ENCODE assay signal across 10 mouse cellular contexts in genomic region chr9:21954635-21955034, GRCm38 (mm10). TPM values are rescaled to one million over a fixed set of nuclear protein-coding genes. Genes with fewer than 3 reads are reported as not detected.
DNase-seq lines count a peak whose midpoint lies in the region; ATAC-seq and TF ChIP-seq lines count a peak whose summit lies in the region.
"Had no signal": no experiment of that assay in that cellular context is flagged by ENCODE, and none has a peak within 500 bp of the region (broad histone marks: within the 10 kb centered on the region; RNA-seq: fewer than 3 reads in every experiment).

No protein-coding gene starts in this region.

- peaks cover 13% of the 10 kb centered on the region for H3K4me1 ChIP-seq in heart, embryonic 13.5 days
- peaks cover 34% of the 10 kb centered on the region for H3K4me1 ChIP-seq in midbrain, embryonic 13.5 days (replicated peaks)
- H3K4me1 ChIP-seq in midbrain, postnatal 0 days (ENCODE audit: insufficient read depth, low read length): 0 out of 2 replicates have a peak, but pooled peaks cover 6% of the 10 kb centered on the region
- H3K4me1 ChIP-seq in intestine, embryonic 16.5 days (ENCODE audit: control insufficient read depth, insufficient read depth, low read length): peaks cover 5% of the 10 kb centered on the region; the same call in 1 of the 2 replicates
- H3K4me1 ChIP-seq in stomach, embryonic 16.5 days (ENCODE audit: control insufficient read depth, insufficient read depth, low read length): peaks cover 3% of the 10 kb centered on the region; the same call in 1 of the 2 replicates

- peaks cover 10% of the 10 kb centered on the region for H3K27me3 ChIP-seq in heart, embryonic 13.5 days (replicated peaks)
- H3K27me3 ChIP-seq in midbrain, embryonic 13.5 days: peaks cover 12% of the 10 kb centered on the region
- H3K27me3 ChIP-seq in midbrain, postnatal 0 days (ENCODE audit: insufficient read depth, low read length): no peaks in the 10 kb centered on the region
- peaks cover 6% of the 10 kb centered on the region; the same call in 1 of the 2 replicates for H3K27me3 ChIP-seq in intestine, embryonic 16.5 days (replicated peaks; ENCODE audit: control insufficient read depth, insufficient read depth, low read length)
- H3K27me3 ChIP-seq in stomach, embryonic 16.5 days (ENCODE audit: control insufficient read depth, insufficient read depth, low read length): no peaks in the 10 kb centered on the region

- peak overlapping the region; percentile 76 for H3K4me2 ChIP-seq in heart, embryonic 13.5 days
- H3K4me2 ChIP-seq in midbrain, embryonic 13.5 days (replicated peaks): peak overlapping the region; percentile 63
- no peak overlapping the region for H3K4me2 ChIP-seq in midbrain, postnatal 0 days (ENCODE audit: low read depth, low read length, poor library complexity, severe bottlenecking)
- H3K4me2 ChIP-seq in intestine, embryonic 16.5 days (ENCODE audit: low read depth, low read length): peak overlapping the region; percentile 68; the same call in 1 of the 2 replicates
- H3K4me2 ChIP-seq in stomach, embryonic 16.5 days (ENCODE audit: low read depth, low read length): peak overlapping the region; percentile 72

- no peak overlapping the region for H3K9ac ChIP-seq in heart, embryonic 13.5 days
- no peak overlapping the region for H3K9ac ChIP-seq in midbrain, embryonic 13.5 days (replicated peaks)
- H3K9ac ChIP-seq in midbrain, postnatal 0 days (replicated peaks; ENCODE audit: low read length, poor library complexity, severe bottlenecking): no peak overlapping the region
- H3K9ac ChIP-seq in intestine, embryonic 16.5 days (ENCODE audit: low read depth, low read length): 0 out of 2 replicates have a peak overlapping the region, but pooled peaks have one; percentile 91
- H3K9ac ChIP-seq in stomach, embryonic 16.5 days (ENCODE audit: low read length): no peak overlapping the region

- no peak overlapping the region for H3K4me3 ChIP-seq in heart, embryonic 13.5 days
- peak overlapping the region; percentile 64; the same call in 1 of the 2 replicates for H3K4me3 ChIP-seq in midbrain, embryonic 13.5 days (replicated peaks)
- H3K4me3 ChIP-seq in midbrain, postnatal 0 days (ENCODE audit: low read depth, low read length): no peak overlapping the region
- H3K4me3 ChIP-seq in intestine, embryonic 16.5 days (ENCODE audit: low read length): no peak overlapping the region
- H3K4me3 ChIP-seq in stomach, embryonic 16.5 days (replicated peaks; ENCODE audit: low read length): no peak overlapping the region

- 73% methylated on average over 3 of the region's 3 CpGs for WGBS in heart, embryonic 13.5 days
- WGBS in midbrain, embryonic 13.5 days: 74% methylated on average over 3 of the region's 3 CpGs
- WGBS in midbrain, postnatal 0 days: 78% methylated on average over 3 of the region's 3 CpGs
- 76% methylated on average over 3 of the region's 3 CpGs for WGBS in intestine, embryonic 16.5 days
- 69% methylated on average over 3 of the region's 3 CpGs for WGBS in stomach, embryonic 16.5 days

- no peak for ATAC-seq in heart, embryonic 13.5 days (ENCODE audit: extremely low read depth, insufficient number of reproducible peaks, low FRiP score, low TSS enrichment)
- no peak for ATAC-seq in midbrain, embryonic 13.5 days
- no peak for ATAC-seq in midbrain, postnatal 0 days (ENCODE audit: low FRiP score)
- ATAC-seq in intestine, embryonic 16.5 days: no peak
- no peak for ATAC-seq in stomach, embryonic 16.5 days (ENCODE audit: insufficient read depth, low FRiP score)
- ATAC-seq in granulocyte monocyte progenitor cell, adult 5-6 weeks (replicated peaks; ENCODE audit: poor library complexity, severe bottlenecking): no peak

- H3K36me3 ChIP-seq in heart, embryonic 13.5 days: peaks cover 24% of the 10 kb centered on the region
- H3K36me3 ChIP-seq in midbrain, embryonic 13.5 days: 0 out of 2 replicates have a peak, but pooled peaks cover 4% of the 10 kb centered on the region
- no peaks in the 10 kb centered on the region; the same call in 1 of the 2 replicates for H3K36me3 ChIP-seq in midbrain, postnatal 0 days (ENCODE audit: insufficient read depth, low read length)
- H3K36me3 ChIP-seq in intestine, embryonic 16.5 days (ENCODE audit: control insufficient read depth, insufficient read depth, low read length): no peaks in the 10 kb centered on the region
- no peaks in the 10 kb centered on the region for H3K36me3 ChIP-seq in stomach, embryonic 16.5 days (ENCODE audit: control insufficient read depth, insufficient read depth, low read length)

- H3K9me3 ChIP-seq in heart, embryonic 13.5 days: no peaks in the 10 kb centered on the region
- H3K9me3 ChIP-seq in midbrain, embryonic 13.5 days: no peaks in the 10 kb centered on the region
- no peaks in the 10 kb centered on the region for H3K9me3 ChIP-seq in midbrain, postnatal 0 days (ENCODE audit: low read length)
- no peaks in the 10 kb centered on the region for H3K9me3 ChIP-seq in intestine, embryonic 16.5 days (ENCODE audit: control insufficient read depth, low read length)
- H3K9me3 ChIP-seq in stomach, embryonic 16.5 days (replicated peaks; ENCODE audit: control insufficient read depth, low read length): no peaks in the 10 kb centered on the region

- intact Hi-C loops in heart, postnatal 10 days (cut with DNase I): no loop called here

- H3K27ac ChIP-seq in heart, embryonic 13.5 days (replicated peaks): no peak overlapping the region
- H3K27ac ChIP-seq in midbrain, embryonic 13.5 days: no peak overlapping the region
- H3K27ac ChIP-seq in midbrain, postnatal 0 days (ENCODE audit: low read depth, low read length): no peak overlapping the region
- no peak overlapping the region for H3K27ac ChIP-seq in intestine, embryonic 16.5 days (ENCODE audit: low read length)
- no peak overlapping the region for H3K27ac ChIP-seq in stomach, embryonic 16.5 days (ENCODE audit: low read length)

- DNase-seq in heart, postnatal 10 days: no peak
- DNase-seq in midbrain, postnatal 0 days (ENCODE audit: low spot score): no peak
- DNase-seq in thymus, postnatal 10 days (ENCODE audit: low spot score in 2 of 2): no peak
- DNase-seq: kidney, postnatal 14 days; lung, adult 2 months had no signal

- TF ChIP-seq CTCF in midbrain, postnatal 0 days (IDR thresholded peaks at IDR 0.05): no peak

RNA-seq across cellular contexts. Expression of gene Swsap1, which starts 0.9 kb away (rescaled TPM):
- polyA plus RNA-seq in heart, embryonic 13.5 days (2015; fragmentation: Nextera tagmentation; extraction: Ambion mirVana): 5.1 and 5.7 TPM in 2 replicates
- 1 to 10 TPM; 8.7 TPM for total RNA-seq in heart, postnatal 10 days (2021)
- 9.8 and 12.6 TPM in 2 replicates for polyA plus RNA-seq in midbrain, embryonic 13.5 days (2015; fragmentation: Nextera tagmentation; extraction: Ambion mirVana)
- 33.7 and 38.6 TPM in 2 replicates for total RNA-seq in midbrain, postnatal 0 days (2014; rRNA removed)
- 7.1 and 8.0 TPM in 2 replicates for polyA plus RNA-seq in midbrain, postnatal 0 days (2015; fragmentation: Nextera tagmentation; extraction: Ambion mirVana)
- 5.9 and 6.5 TPM in 2 replicates for polyA plus RNA-seq in intestine, embryonic 16.5 days (2015; fragmentation: Nextera tagmentation; extraction: Ambion mirVana)
- 5.6 and 6.0 TPM in 2 replicates for polyA plus RNA-seq in stomach, embryonic 16.5 days (2015; fragmentation: Nextera tagmentation; extraction: Ambion mirVana)
- total RNA-seq in granulocyte monocyte progenitor cell, adult 5-6 weeks (2014; fragmentation: Nextera tagmentation): 7.8 and 9.9 TPM in 2 replicates
- total RNA-seq in granulocyte monocyte progenitor cell, adult 5-6 weeks (2017): 7.6 and 8.2 TPM in 2 replicates

RNA-seq across cellular contexts. Expression of gene Epor, which starts 8.7 kb away (rescaled TPM):
- polyA plus RNA-seq in heart, embryonic 13.5 days (2015; fragmentation: Nextera tagmentation; extraction: Ambion mirVana): 7.3 and 8.5 TPM in 2 replicates
- 1 to 10 TPM; 3.1 to 4.0 TPM for total RNA-seq in heart, postnatal 10 days (2021)
- polyA plus RNA-seq in midbrain, embryonic 13.5 days (2015; fragmentation: Nextera tagmentation; extraction: Ambion mirVana): 1.4 and 2.5 TPM in 2 replicates
- total RNA-seq in midbrain, postnatal 0 days (2014; rRNA removed): 2.7 TPM in 1 of 2 replicates, not detected in the other
- polyA plus RNA-seq in midbrain, postnatal 0 days (2015; fragmentation: Nextera tagmentation; extraction: Ambion mirVana): 1.7 and 1.9 TPM in 2 replicates
- 4.8 and 6.4 TPM in 2 replicates for polyA plus RNA-seq in intestine, embryonic 16.5 days (2015; fragmentation: Nextera tagmentation; extraction: Ambion mirVana)
- 10.4 and 11.8 TPM in 2 replicates for polyA plus RNA-seq in stomach, embryonic 16.5 days (2015; fragmentation: Nextera tagmentation; extraction: Ambion mirVana)
- total RNA-seq in granulocyte monocyte progenitor cell, adult 5-6 weeks (2014; fragmentation: Nextera tagmentation): 0.21 and 0.41 TPM in 2 replicates
- total RNA-seq in granulocyte monocyte progenitor cell, adult 5-6 weeks (2017): 0.77 TPM in 1 of 2 replicates, not detected in the other

RNA-seq across cellular contexts. Expression of gene Plppr2, which starts 17.8 kb away (rescaled TPM):
- polyA plus RNA-seq in heart, embryonic 13.5 days (2015; fragmentation: Nextera tagmentation; extraction: Ambion mirVana): 5.1 and 5.2 TPM in 2 replicates
- total RNA-seq in heart, postnatal 10 days (2021): 1 to 10 TPM; 2.2 to 2.4 TPM
- 65.8 and 72.0 TPM in 2 replicates for polyA plus RNA-seq in midbrain, embryonic 13.5 days (2015; fragmentation: Nextera tagmentation; extraction: Ambion mirVana)
- total RNA-seq in midbrain, postnatal 0 days (2014; rRNA removed): 129 and 165 TPM in 2 replicates
- polyA plus RNA-seq in midbrain, postnatal 0 days (2015; fragmentation: Nextera tagmentation; extraction: Ambion mirVana): 129 and 136 TPM in 2 replicates
- 5.2 and 6.2 TPM in 2 replicates for polyA plus RNA-seq in intestine, embryonic 16.5 days (2015; fragmentation: Nextera tagmentation; extraction: Ambion mirVana)
- polyA plus RNA-seq in stomach, embryonic 16.5 days (2015; fragmentation: Nextera tagmentation; extraction: Ambion mirVana): 6.9 and 7.1 TPM in 2 replicates
- 0.58 and 1.4 TPM in 2 replicates for total RNA-seq in granulocyte monocyte progenitor cell, adult 5-6 weeks (2014; fragmentation: Nextera tagmentation)
- total RNA-seq in granulocyte monocyte progenitor cell, adult 5-6 weeks (2017): not detected in 2 replicates

RNA-seq across cellular contexts. Expression of gene Tmem205, which starts 27.3 kb away (rescaled TPM):
- 41.5 and 47.8 TPM in 2 replicates for polyA plus RNA-seq in heart, embryonic 13.5 days (2015; fragmentation: Nextera tagmentation; extraction: Ambion mirVana)
- 10 to 100 TPM; 24.3 to 28.6 TPM for total RNA-seq in heart, postnatal 10 days (2021)
- polyA plus RNA-seq in midbrain, embryonic 13.5 days (2015; fragmentation: Nextera tagmentation; extraction: Ambion mirVana): 41.1 and 42.0 TPM in 2 replicates
- total RNA-seq in midbrain, postnatal 0 days (2014; rRNA removed): 32.1 and 50.9 TPM in 2 replicates
- 44.2 and 50.1 TPM in 2 replicates for polyA plus RNA-seq in midbrain, postnatal 0 days (2015; fragmentation: Nextera tagmentation; extraction: Ambion mirVana)
- 93.9 and 97.0 TPM in 2 replicates for polyA plus RNA-seq in intestine, embryonic 16.5 days (2015; fragmentation: Nextera tagmentation; extraction: Ambion mirVana)
- 74.5 and 81.2 TPM in 2 replicates for polyA plus RNA-seq in stomach, embryonic 16.5 days (2015; fragmentation: Nextera tagmentation; extraction: Ambion mirVana)
- 40.4 and 75.8 TPM in 2 replicates for total RNA-seq in granulocyte monocyte progenitor cell, adult 5-6 weeks (2014; fragmentation: Nextera tagmentation)
- total RNA-seq in granulocyte monocyte progenitor cell, adult 5-6 weeks (2017): 21.1 and 33.3 TPM in 2 replicates

RNA-seq across cellular contexts. Expression of gene Ccdc159, which starts 27.4 kb away (rescaled TPM):
- 2.6 and 3.2 TPM in 2 replicates for polyA plus RNA-seq in heart, embryonic 13.5 days (2015; fragmentation: Nextera tagmentation; extraction: Ambion mirVana)
- total RNA-seq in heart, postnatal 10 days (2021): 1 to 10 TPM in 1 of 2 experiments, under 1 TPM in 1; 0.74 to 1.0 TPM
- polyA plus RNA-seq in midbrain, embryonic 13.5 days (2015; fragmentation: Nextera tagmentation; extraction: Ambion mirVana): 7.1 and 10.3 TPM in 2 replicates
- 6.6 and 12.2 TPM in 2 replicates for total RNA-seq in midbrain, postnatal 0 days (2014; rRNA removed)
- polyA plus RNA-seq in midbrain, postnatal 0 days (2015; fragmentation: Nextera tagmentation; extraction: Ambion mirVana): 4.7 and 5.2 TPM in 2 replicates
- polyA plus RNA-seq in intestine, embryonic 16.5 days (2015; fragmentation: Nextera tagmentation; extraction: Ambion mirVana): 2.6 and 3.5 TPM in 2 replicates
- 3.4 and 4.6 TPM in 2 replicates for polyA plus RNA-seq in stomach, embryonic 16.5 days (2015; fragmentation: Nextera tagmentation; extraction: Ambion mirVana)
- total RNA-seq in granulocyte monocyte progenitor cell, adult 5-6 weeks (2014; fragmentation: Nextera tagmentation): not detected in 2 replicates
- total RNA-seq in granulocyte monocyte progenitor cell, adult 5-6 weeks (2017): 0.69 TPM in 1 of 2 replicates, not detected in the other
